Mouse (Mus musculus): ENCODE data around the gene Med25.

Med25 gene

GRCm38 (mm10) chr7:44892276-44892921 lies at the start of gene Med25:
Gene Med25, minus strand, starts transcription at chr7:44892712.
- peak; percentile 97 for DNase-seq (ENCODE audit: low spot score)

- DNase-seq (ENCODE audit: low spot score) = no peak
Observed at GRCm38 (mm10) chr7:44938680-44939079, 46.2 kb upstream of the Med25 start.

- DNase-seq (ENCODE audit: low spot score) = peak; percentile 100
Observed at GRCm38 (mm10) chr7:44929204-44930151, 37.0 kb upstream of the Med25 start, which contains the start of gene Ap2a1. Gene Ap2a1, minus strand, starts transcription at chr7:44929496.

GRCm38 (mm10) chr7:44928570-44928969 lies 36.1 kb upstream of the Med25 start:
- no peak for DNase-seq (ENCODE audit: low spot score)

GRCm38 (mm10) chr7:44925468-44925867 lies 33.0 kb upstream of the Med25 start:
- peak; percentile 39 for DNase-seq (ENCODE audit: low spot score)

GRCm38 (mm10) chr7:44922530-44922929 lies 30.0 kb upstream of the Med25 start:
- DNase-seq (ENCODE audit: low spot score) = no peak

GRCm38 (mm10) chr7:44919127-44919526 lies 26.6 kb upstream of the Med25 start:
- no peak for DNase-seq (ENCODE audit: low spot score)

- no peak for DNase-seq (ENCODE audit: low spot score)
Observed at GRCm38 (mm10) chr7:44918219-44918618, 25.7 kb upstream of the Med25 start.

GRCm38 (mm10) chr7:44916881-44917280 lies 24.4 kb upstream of the Med25 start:
- DNase-seq (ENCODE audit: low spot score) = no peak

GRCm38 (mm10) chr7:44916191-44916590 lies 23.7 kb upstream of the Med25 start:
- no peak for DNase-seq (ENCODE audit: low spot score)

- no peak for DNase-seq (ENCODE audit: low spot score)
Observed at GRCm38 (mm10) chr7:44915314-44915713, 22.8 kb upstream of the Med25 start.

GRCm38 (mm10) chr7:44914396-44914795 lies 21.9 kb upstream of the Med25 start:
- DNase-seq (ENCODE audit: low spot score) = no peak

GRCm38 (mm10) chr7:44908706-44909476 lies 16.4 kb upstream of the Med25 start:
- DNase-seq (ENCODE audit: low spot score) = no peak

GRCm38 (mm10) chr7:44905430-44905829 lies 12.9 kb upstream of the Med25 start:
- DNase-seq (ENCODE audit: low spot score) = no peak

GRCm38 (mm10) chr7:44901230-44901722 lies 8.8 kb upstream of the Med25 start:
- DNase-seq (ENCODE audit: low spot score) = peak; percentile 80

- no peak for DNase-seq (ENCODE audit: low spot score)
Observed at GRCm38 (mm10) chr7:44900632-44901031, 8.1 kb upstream of the Med25 start.

- no peak for DNase-seq (ENCODE audit: low spot score)
Observed at GRCm38 (mm10) chr7:44898607-44899006, 6.1 kb upstream of the Med25 start.

- DNase-seq (ENCODE audit: low spot score) = peak; percentile 15
Observed at GRCm38 (mm10) chr7:44896499-44896898, 4.0 kb upstream of the Med25 start.

- DNase-seq (ENCODE audit: low spot score) = peak; percentile 96
Observed at GRCm38 (mm10) chr7:44895593-44896434, 3.3 kb upstream of the Med25 start, which contains the start of gene Fuz. Gene Fuz, plus strand, starts transcription at chr7:44896079.

- DNase-seq (ENCODE audit: low spot score) = no peak
Observed at GRCm38 (mm10) chr7:44895206-44895592, 2.7 kb upstream of the Med25 start.

- DNase-seq (ENCODE audit: low spot score) = no peak
Observed at GRCm38 (mm10) chr7:44894175-44894574, 1.7 kb upstream of the Med25 start.
